Mouse (Mus musculus) naive thymus-derived CD4-positive, alpha-beta T cell, adult 5 months (primary cell): ENCODE data around the gene Gm44. TPM values are rescaled to one million over a fixed set of nuclear protein-coding genes. Genes with fewer than 3 reads are reported as not detected.

Source experiments
- polyA plus RNA-seq: library from polyadenylated mRNA; unstranded; fragments of 100-300 nt; shearing (Covaris generic); gene quantifications from one replicate; pipeline ENCODE4 v1.2.1, GENCODE M21; 2017

Gene Gm44
- not detected for polyA plus RNA-seq

DNA sequence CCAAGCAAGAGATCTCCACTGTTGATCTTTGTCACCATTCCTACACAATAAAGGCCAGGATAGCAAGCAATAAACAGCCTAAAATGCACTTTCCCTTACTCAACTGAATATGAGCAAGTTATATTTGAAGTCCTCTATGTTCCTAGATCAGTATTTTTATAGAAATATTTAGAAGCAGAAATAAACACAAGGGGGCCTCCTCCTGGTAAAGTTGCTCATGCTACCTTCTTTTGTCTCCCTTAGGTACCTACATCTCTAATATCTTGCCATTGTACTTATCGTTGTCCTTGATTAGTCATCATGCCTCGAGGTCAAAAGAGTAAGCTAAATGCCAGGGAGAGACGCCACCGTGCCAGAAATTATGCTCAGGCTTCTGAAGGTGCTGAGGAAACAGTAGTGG, at the start of gene Gm44:
Gene Gm44 (plus strand): TSS at position 301 of the 400 bp plus-strand sequence.

